Mouse (Mus musculus): ENCODE data around the gene Dalrd3.

The Dalrd3 gene

DNA sequence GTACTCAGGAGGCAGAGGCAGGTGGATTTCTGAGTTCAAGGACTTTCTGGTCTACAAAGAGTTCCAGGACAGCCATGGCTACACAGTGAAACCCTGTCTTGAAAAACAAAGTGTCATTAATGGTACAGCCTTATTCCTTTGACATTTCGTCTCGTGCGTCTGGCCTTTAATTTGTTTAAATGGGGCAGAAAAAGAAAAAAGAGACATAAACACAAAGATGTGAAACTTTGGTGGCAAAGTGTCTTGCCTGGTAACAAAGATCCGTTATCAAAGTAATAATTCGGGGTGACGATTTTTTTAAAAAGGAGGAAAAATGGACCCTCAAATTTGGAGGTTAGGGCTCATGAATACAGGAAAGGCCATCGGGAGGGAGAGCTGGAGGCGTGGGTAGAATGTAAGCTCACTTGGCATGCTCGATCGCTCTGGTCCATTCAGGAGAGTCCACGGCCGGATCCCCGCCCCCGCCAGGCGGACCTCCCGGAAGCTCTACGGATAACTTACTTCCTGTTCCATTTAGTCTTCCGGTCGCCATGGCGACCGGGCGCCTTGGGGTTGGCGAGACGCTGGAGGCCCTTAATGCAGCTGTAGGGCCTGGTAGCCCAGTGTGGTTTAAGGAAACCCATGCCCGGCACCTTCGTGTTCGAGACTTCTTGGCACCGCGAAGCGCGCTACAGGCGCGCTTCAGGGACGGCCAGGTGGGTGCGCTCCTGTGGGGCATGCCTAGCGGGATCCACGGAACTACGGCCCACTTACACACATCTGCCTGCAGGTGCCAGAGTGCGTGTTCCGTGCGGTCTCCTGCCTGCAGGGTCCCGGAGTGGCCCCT is at the start of gene Dalrd3:
Dalrd3 (plus strand) TSS at position 506 of the 826 bp plus-strand sequence.
- peak; percentile 84 for DNase-seq

DNA sequence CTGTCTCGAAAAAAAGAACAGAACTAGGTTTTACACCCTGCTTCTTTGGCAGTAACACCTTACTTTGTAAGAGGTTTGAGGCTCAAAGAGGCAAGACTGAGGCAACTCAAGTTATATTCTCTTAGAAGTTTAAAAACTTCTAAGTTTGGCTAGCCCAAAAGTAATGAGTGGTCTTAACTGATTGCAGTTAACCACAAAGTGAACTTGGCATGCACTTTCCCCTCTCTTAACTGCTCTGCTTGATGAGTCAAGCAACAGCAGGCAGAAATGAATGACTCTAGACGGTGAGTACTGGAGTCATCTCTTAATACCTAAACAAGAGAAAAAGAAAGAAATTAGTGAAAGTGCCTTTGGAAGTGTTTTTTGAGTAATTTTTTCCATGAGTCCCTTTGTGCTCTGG is 48.1 kb upstream of the Dalrd3 start:
- DNase-seq = no peak

DNA sequence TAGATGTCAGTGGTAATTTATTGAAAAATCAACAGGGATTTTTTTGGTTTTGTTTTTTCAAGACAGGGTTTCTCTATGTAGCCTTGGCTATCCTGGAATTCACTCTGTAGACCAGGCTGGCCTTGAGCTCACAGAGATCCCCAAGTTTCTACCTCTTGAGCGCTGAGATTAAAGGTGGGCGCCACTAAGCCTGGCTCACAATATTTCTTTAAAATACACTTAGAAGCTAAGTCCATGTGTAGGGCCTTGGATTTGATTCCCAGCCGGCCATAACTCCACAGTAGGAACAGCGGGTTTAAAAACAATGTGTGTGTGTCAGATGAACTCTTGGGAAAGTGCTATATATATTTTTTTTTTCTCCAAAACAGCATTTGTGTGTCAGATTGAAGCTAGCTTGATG is 46.3 kb upstream of the Dalrd3 start:
- no peak for DNase-seq

DNA sequence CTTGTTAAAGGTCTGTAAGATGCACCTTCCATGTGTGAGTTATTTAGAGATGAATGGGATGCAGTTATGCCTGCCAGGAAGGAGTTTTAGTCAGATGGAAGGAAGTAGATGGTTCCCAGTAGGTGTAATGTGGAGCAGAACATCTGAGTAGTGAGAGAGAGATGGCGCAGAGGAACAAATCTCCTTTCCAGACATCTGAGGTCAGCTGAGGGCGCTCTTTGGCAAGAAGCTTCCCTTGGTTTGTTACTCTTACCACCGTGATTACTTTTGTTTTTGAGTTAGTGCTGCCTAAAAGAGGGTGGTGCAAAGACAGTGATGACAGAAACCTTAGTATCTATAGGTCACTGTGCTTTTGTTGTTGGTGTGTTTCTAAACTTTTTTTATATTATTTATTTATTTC is 44.3 kb upstream of the Dalrd3 start:
- no peak for DNase-seq

DNA sequence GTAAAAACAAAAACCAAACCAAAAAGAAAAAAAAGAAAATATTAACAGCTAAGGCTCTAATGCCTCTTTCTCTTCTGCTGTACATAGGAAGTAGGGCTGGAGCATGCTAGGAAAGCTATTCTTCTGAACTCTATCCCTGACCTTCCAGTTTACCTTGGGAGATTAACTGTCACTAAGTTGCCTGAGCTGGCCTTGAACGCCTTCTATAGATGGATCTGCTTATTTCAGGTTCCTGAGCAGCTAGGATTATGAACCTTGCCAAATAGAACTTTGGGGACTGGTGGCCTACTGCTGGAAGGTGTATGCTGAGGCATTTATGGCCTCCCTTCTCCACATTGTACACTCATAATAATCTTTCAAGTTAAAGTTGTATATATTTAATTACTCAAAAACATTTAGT is 38.7 kb upstream of the Dalrd3 start:
- DNase-seq = no peak

DNA sequence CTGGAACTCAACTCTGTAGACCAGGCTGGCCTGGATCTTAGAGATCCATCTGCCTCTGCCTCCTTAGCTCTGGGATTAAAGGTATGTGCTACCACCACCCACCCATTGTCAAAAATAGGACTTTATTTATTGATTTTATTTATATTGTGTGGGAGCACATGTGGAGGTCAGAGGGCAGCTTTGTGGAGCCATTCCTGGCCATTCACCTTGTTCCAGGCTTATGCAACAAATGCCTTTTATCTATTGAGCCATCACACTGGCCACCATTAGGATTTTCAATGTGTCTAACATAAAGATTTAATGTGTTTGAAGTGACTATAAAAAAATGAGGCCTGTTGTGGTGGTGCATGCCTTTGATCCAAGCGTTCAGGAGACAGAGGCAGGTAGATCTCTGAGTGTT is 38.2 kb upstream of the Dalrd3 start:
- DNase-seq = no peak

DNA sequence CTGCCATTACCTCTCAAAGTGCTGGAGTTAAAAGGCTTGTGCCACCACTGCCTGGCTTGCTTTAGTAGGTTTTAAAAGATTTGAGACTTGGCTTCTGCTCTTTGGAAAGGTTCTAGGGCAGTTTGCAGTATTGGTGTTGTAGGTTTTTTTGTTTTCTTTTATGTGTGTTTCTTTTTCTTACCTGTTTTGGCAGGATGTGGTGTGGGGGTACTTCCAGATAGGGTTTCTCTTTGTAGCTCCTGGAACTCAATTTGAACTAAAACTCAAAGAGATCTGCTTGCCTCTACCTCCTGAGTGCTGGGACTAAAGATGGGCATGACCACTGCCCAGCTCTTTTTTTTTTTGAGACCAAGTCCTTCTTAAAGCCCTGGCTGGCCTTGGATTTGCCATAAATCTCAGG is 28.8 kb upstream of the Dalrd3 start:
- DNase-seq = no peak

DNA sequence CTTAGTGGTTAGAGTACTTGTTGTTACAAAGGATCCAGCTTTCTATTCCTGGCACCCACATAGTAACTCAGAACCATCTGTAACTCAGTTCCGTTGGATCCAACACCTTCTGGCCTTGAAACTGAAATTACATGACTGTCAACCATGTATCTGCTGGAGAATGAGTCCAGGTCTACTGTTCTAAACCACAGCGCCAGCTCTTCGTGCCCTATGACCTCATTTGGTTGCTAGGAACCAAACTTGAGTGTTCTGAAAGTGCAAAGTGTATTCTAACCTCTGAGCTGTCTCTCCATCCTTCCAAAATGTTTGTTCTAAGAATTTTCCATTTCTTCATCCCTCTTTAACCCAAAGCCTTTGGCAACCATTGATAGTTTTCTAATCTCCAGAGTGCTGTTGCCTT is 23.7 kb upstream of the Dalrd3 start:
- no peak for DNase-seq

DNA sequence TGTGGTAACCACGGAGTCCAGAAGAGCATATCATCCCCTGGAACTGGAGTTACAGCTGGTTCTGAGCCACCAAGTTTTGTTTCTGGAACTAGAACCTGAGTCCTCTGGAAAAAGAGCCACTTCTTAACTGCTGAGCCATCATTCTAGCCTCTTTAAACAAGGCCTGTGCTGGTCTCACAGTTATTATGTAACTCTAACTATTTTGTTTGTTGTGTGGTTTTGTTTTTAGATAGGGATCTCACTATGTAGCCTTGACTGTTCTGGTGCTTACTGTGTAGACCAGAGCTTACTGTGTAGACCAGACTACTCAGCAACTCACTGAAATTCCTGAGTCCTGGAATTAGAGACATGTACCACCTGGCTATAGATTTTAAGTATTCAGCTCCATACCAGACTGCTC is 22.8 kb upstream of the Dalrd3 start:
- no peak for DNase-seq

DNA sequence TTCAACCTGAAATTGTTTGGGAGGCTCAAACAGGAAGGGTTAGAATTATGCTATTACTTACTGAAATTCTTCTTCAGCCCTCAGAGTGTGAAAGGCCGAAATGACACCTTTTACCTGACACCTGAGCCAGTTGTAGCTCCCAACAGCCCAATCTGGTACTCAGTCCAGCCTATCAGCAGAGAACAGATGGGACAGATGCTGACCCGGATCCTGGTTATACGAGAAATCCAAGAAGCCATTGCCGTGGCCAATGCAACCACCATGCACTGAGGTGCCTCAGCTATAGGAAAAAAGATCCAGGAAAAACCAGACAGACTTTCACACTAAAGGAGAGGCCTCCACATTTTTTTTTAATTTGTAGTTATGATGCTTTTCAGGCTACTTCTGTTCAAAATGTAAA is 10.5 kb upstream of the Dalrd3 start:
- no peak for DNase-seq

DNA sequence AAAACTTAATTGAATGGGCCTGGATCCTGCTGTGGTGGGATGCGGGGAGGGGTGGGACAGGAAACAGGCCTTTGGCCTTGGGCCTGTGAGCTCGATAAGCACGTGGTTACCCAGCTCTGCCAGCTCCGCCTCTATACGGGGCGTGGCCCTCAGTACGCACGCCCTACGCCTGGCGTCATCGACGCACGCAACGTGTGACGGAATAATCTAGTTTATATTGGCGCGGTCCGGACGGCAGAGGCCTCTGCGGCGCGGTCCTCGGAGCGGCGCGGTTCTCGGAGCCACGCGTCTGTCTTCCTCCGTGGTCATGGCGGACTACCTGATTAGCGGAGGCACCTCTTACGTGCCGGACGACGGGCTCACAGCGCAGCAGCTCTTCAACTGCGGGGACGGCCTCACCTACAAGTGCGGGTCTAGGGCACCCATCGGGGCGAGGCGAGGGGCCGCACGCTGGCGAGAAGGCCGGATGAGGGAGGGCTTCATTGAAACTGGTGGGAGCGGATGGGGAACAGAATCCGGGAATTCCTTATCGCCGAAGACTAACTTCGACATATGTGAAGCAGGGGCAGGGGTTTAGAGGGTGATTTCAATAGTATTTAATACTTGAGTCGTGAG is 9.4 kb upstream of the Dalrd3 start, which contains the start of gene Impdh2:
Impdh2 (plus strand) TSS at position 60 of the 615 bp plus-strand sequence.
- peak; percentile 94 for DNase-seq

DNA sequence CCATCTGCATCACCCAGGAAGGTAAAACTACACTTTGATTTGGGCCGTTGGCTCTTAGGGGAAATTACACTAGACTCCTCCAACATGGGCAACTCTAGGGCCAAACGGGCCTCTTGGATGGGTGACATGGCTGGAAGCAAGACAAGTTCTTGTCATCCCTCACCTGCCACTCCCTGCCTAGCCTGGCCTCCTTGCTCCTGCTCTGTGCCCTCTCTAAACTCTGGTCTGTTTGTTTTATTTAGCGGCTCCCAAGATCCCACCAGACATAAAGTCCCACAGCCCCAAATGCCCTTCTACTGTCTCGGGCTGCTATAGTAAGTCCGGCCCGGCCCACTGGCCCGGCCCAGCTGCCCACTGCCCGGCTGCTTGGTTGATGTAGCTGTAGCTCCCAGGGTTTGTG is 6.0 kb upstream of the Dalrd3 start:
- no peak for DNase-seq

DNA sequence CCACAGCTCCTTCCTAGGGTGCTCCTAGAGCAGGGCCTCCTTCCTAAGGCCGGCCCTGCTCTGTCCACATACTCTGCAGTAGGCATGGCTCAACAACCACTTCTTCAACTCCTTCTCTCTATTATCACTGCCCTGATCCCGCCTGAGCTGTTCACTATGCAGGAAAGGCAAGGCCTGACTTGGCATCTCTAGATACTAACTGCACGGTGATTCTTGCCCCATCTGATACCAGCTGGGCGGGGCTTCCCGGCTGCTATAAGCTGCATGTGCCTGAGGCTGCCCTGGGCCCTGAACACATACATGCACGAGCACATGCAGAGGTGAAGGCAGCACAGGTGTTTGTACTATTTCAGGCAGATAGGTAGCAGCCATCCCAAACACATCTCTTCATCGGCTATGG is 5.6 kb upstream of the Dalrd3 start:
- no peak for DNase-seq

DNA sequence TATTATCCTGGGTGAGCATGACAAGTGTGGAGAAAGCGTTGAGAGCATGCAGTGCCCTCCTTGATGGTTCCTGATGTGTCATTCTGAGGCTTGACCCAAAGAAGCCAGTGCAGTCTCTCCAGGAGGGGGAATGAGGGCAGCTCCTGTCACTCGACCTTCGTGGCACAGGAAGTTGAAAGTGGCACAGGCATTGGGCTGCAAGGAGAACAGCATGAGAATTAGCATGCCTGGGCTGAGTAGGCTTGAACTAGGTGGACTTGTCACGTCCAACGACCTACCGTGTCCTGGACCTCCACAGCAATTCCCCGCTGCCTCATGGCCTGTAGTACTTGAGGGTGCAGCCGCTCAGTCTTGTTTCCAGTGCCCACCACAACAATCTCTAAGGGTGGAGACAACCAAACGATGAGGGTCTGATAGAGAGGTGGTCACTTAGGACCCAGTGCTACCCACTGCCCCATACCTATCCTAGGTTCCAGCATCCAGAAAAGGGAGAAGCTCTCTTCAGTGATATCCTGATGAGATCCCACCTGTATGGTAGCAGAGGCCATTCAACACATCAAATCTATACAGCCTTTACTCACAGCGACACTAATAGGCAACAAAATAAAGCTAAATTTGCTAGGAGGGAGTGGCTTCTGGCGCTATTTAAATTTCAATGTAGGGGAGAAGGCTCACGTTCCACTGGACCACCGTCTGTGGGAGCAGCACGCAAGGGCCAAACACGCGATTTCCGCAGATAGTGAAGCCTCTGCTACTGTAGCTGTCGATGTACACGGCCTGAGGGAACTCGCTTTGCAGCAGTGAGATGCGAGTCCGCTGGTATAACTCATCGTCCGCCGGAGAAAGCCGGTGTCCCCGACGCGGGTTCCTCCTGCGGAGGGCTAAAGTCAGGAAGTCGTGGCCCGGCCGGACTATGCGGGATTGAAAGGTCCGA is 3.5 kb upstream of the Dalrd3 start:
- no peak for DNase-seq

DNA sequence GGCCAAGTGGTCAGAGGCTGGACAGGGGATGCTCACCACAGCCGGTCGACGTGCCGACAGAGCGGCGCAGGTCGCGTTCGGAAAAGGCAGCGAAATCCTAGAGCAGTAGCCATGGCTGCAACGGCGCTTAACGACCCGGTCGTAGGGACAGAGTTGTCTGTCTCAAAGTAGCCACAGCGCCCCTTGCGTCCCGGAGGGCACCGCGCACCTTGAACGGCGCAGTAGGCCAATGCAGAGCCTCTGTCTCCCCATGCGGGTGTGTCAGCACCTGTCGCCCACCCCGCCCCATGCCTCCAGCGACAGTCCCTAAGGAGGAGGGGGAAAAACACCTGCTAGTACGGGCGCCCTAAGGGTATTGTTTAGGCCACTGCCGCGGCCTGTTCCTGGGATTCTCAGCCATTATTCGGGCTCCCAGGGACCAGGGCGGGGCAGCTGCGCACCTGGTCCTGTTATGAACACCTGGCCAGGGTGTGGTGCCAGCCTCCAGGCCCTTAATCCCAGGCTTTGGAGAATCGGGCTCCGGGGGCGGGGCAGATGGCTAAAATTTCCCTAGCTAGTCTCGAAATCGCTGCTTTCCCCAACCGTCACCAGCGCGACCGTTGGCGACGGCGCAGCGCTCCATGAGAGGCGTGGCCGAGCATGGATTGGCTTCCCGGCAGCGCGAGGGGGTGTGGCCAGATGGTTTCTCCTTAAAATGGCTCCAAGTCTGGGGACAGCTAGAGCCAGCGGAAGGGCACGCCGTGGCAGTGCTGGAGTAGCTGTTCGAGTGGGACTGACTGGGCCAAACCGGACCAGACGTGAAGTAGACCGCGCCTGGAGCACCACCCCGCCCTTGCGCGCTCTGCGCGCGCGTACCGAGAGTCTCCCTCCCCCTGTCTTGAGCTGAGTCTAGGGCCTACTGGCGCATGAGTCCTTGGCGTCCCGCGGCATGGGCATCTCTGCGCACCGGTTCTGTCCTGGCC is 2.6 kb upstream of the Dalrd3 start, which contains the start of gene Ndufaf3:
Ndufaf3 (minus strand) TSS at position 620 of the 962 bp plus-strand sequence.
- DNase-seq = peak; percentile 98

DNA sequence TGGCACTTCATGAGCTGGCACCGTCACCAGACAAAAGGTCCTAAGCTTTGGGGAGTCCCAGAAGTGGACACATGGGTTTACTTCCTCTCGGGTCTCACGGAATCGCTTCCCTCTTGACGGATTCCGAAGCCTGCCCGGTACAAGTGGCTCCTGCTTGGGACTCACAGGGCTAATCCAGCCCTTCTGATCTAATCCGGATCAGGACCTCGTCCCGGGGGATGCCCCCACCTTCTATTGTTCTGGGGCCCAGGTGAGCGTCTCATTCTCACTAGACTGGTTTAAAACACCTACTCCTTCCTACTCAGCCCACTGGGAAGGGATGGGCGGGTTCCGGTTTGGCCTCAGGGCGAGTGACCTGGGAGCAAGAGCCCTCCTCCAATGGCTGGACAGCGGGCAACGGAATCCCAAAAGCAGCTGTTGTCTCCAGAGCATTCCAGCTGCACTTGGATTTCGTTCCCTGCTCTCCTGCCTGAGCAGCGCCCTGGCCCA is 1.7 kb upstream of the Dalrd3 start:
- no peak for DNase-seq

DNA sequence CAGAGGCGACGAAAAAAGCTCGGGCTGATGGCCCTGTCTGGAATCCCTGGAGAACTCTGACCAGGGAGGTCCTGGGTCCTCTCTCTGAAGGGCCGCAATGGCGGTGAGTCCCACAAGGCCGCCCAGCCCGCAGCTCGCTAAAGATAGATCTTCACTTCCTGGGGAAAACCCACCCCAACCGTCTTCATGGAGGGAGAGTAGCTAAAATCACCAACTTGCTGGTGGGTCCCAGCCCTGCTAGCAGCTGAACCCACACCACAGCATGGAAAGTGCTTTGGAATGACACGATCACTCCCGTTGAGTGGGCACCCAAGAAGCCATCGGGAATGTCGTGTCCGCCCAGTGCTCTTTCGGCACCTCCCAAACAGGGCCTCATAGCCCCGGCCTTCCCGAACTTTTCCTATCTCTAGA is 1.2 kb upstream of the Dalrd3 start:
- peak; percentile 36 for DNase-seq

DNA sequence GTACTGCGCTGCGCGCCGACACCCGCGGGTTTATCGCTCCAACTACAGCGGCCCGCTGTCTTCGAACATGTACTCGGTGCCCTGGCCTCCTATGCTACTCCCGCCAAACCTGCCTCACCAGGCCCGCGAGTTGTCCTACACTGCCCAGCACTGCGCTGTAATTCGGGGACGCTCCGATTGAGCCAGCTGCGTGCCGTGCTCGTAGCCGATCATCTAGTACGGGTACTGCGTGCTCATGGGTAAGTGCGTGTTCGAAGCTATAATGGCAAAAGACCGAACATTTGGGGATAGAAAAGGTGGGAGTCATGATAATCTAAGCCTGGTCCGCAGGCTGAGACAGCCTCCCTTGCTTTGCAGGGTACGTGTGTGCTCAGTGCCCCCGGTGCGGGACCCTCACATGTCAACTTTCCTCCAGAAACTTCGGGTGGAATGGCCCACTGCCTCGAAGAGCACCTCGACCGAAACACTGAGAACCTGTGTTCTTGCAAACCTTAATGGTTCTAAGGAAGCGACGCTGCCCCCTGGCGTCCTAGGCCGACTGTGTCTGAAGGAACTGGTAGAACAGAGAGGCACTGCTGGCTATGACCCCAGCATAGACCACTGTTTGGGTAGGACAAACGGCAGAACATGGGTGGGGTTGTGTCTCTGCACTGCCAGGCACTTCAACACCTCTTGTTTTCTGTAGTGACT is 666 bp downstream of the Dalrd3 start:
- peak; percentile 89 for DNase-seq

DNA sequence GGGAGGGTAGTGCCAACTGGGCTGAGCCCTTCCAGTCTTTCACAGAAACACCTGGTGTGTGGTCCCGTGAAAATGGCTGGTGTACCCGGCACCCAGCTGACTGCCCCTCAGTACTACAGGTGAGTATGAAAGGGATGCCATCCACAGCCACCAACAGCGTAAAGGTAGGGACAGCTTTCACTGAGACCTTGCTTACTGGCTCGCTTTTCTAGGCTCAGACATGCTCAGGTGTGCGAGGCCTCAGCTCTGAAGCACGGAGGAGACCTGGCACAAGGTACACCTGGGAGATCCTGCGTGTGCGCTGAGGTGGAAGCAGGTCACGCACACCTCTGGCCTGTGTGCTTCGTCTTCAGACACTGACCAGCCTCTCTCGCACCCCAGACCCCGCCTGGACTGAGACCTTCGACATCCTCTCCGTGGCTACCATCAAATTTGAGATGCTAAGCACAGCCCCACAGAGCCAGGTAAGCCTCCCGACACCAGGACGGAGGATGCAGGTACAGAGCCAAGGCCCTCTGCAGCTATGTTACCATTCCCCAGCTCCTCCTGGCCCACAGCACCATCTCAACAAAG is 1.8 kb downstream of the Dalrd3 start:
- DNase-seq = no peak

DNA sequence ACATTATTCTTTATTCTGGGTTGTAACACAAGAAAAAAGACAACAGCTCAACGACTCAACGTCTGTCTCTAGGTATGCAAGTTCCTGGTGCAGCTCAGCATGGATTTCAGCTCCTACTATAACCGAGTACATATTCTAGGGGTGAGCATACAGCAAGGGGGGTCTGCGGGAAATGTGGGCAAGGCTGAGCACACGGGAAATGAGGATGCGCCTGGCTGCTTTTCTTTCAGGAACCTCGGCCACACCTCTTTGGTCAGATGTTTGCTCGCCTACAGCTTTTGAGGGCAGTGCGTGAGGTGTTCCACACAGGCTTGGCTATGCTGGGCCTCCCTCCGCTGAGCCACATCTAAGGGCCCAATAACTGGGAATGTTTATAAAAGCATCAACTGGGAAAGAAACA is 2.6 kb downstream of the Dalrd3 start:
- no peak for DNase-seq

Measured in thymus, postnatal 25 days (tissue).